Mouse (Mus musculus) spleen, postnatal 10 days (tissue): ENCODE data around the gene Gm5039.
A peak's percentile ranks its signal among the peaks of the same experiment; 100 is the strongest.
"Not testable (repeated sequence)": the region's sequence is repeated elsewhere in the genome, so short reads cannot be mapped to it uniquely, and the experiment has no call there.

ENCODE experiments used
- DNase-seq, 2 experiments: peaks; one replicate each; pipeline ENCODE4 v3.0.0; 2021 to 2022; ENCODE audit warnings: low spot score in 2 of 2

Gm5039 gene

DNA sequence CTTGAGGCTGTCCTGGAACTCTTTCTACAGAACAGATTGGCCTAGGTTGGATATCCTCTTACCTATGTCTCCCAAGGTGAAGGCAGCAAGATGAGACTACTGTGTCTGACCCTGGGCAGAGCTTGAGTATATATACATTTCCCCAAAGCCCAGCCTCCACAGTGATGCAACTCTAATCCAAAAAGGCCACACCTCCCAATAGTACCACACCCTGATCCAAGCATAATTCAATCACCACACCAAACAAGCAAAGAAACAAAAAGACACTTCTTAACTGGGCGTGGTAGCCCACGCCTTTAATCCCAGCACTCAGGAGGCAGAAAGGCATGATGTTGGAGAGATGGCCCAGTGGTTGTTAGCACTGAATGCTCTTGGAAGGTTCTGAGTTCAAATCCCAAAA is at the start of gene Gm5039:
TSS of gene Gm5039 (minus strand) at position 101 of the 400 bp plus-strand sequence.
- DNase-seq = not testable (repeated sequence)

- DNase-seq = no peak
These were observed 48.2 kb upstream of the Gm5039 start for GRCm38 (mm10) chr12:88372018-88372417.

DNA sequence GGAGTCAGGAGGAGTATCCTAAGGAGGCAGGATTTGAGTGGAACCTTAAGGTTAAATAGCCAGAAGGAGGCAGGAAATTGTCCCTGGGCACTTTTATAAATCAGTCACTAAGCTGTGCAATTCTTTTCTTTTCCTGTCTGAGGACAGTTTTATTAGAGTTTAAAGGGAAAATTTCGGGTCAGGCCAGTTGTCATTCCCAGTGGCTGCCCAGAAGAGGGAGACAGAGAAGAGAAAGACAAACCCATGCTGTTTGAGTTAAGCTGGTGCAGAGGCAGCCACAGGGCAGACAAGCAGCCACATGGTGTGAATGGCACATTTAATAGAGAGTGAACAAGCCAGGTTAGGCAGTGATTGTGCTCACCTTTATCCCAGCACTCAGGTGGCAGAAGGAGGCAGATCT is 46.5 kb upstream of the Gm5039 start:
- not testable (repeated sequence) for DNase-seq

GRCm38 (mm10) chr12:88369690-88370089 is 45.9 kb upstream of the Gm5039 start:
- DNase-seq = not testable (repeated sequence)

- no peak for DNase-seq
These were observed 44.8 kb upstream of the Gm5039 start for GRCm38 (mm10) chr12:88368618-88369017.

DNA sequence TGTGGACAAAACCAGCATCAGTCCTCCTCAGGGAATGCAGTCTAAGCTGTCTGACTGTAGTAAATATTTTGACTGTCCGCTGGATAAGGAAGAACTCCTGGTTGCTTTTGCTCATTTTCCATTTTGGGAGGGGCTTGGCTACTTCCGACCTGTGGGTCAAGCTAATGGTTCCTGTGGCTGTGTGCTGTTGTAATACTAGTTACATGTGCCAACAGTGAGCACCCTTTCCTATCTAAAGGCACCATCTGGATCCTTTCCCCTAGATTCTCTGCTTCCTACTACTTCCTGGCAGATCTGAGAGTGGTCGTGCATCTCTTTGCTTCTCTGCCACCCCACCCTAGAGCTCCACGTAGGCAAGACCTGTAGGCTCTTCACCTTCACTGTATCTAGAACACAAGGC is 43.8 kb upstream of the Gm5039 start:
- DNase-seq = no peak

GRCm38 (mm10) chr12:88361120-88361445 is 37.3 kb upstream of the Gm5039 start:
- no peak for DNase-seq

- peak; percentile 62 to 87 for DNase-seq
These were observed 36.8 kb upstream of the Gm5039 start, which contains the start of gene Adck1 for GRCm38 (mm10) chr12:88360441-88361119. Adck1 (plus strand) TSS chr12:88360554.

GRCm38 (mm10) chr12:88354182-88354702 is 30.4 kb upstream of the Gm5039 start:
- DNase-seq = no peak

- DNase-seq = not testable (repeated sequence)
These were observed 17.5 kb upstream of the Gm5039 start for GRCm38 (mm10) chr12:88341286-88341685.

DNA sequence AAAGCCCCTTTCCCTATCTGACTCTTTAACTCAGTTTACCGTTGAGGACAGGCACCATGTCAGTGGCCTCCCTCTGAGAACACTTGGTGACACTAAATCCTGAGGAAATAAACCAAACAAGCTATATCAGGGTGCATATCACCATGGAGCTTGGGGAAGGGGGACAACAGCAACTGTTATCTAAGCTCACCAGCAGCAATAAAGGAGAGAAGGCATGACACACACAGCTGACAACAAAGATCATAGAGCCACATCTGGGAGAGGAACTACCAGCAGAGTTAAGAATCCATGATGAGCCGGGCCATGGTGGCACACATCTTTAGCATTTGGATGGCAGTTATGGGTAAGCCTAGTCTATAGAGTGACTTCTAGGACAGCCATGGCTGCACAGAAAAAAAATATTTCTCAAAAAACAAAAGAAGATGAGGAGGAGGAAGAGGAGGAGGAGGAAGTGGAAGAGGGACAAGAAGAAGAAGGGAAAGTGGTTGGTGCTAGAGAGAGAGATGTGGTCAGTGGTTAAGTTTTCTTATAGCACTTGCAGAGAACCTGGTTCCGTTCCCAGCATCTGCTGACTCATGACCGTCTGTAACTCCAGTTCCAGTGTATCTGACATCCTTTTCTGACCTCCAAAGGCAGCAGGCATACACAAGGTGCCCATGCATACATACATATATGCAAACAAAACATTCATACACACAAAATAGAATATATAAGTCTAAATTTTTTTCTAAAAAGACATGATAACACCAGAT is 13.0 kb upstream of the Gm5039 start:
- DNase-seq = not testable (repeated sequence)

DNA sequence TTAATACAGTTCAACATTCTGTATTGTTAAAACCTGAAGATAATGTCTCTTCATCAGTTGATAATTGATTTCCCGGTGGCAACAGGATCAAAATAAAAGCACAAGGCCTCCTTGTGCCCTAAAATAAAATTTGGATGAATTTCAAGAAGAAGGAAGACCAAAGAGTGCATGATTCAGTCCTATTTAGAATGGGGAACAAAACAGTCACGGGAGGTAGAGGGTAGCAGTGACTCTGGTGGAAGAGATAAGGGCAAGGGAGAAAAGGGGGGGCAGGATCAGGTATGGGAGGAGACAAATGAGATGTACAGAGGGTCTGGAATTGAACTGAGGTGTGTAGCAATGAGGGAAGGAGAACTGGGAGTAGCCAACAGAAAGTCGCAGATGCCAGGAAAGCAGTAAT is 9.3 kb downstream of the Gm5039 start:
- no peak for DNase-seq

DNA sequence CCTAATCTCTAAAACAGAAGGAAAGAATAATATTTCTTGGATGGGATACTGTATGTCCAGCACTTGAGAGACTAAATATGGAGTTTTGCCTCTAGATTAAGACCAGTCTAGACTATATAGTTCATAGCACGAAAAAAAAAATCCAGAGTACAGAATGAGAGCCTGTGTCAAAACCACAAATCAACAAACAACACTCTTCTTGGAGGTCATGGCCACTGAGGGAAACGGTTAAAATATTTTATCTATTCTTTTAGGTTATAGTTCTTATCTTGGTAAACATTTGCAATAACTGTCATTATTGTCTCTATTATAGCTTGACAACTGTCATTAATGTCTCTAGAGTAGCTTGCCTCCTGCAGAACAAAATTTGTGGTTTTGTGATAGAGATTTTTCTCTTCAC is 26.7 kb downstream of the Gm5039 start:
- DNase-seq = not testable (repeated sequence)

DNA sequence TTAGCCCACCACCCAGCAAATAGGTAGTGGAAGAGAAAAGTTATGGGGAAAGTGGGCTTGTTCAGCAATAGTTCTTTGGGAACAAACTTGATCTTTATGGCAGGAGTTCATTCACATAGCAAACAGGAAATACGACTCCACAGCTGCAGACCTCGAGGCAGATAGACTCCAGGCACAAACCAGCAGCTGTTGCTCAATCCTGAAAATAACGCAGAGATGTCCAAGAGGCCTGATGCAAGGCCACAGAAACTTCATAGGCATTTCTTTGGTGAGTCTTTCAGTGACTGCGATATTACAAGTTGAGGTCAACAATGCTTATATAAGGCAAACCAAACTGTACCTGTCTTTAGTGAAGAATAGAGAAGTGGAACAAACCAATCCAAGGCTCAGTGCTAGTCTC is 30.7 kb downstream of the Gm5039 start:
- not testable (repeated sequence) for DNase-seq

- DNase-seq = not testable (repeated sequence)
These were observed 38.6 kb downstream of the Gm5039 start for GRCm38 (mm10) chr12:88285224-88285623.

GRCm38 (mm10) chr12:88274400-88274799 is 49.4 kb downstream of the Gm5039 start, which contains the start of gene Gm5662:
Gm5662 (minus strand) TSS chr12:88274500.
- not testable (repeated sequence) for DNase-seq
